Mouse (Mus musculus): ENCODE data around the gene Shld2. TPM values are rescaled to one million over a fixed set of nuclear protein-coding genes. Genes with fewer than 3 reads are reported as not detected.
A peak's percentile ranks its signal among the peaks of the same experiment; 100 is the strongest.

Gene Shld2
- polyA plus RNA-seq, 1 experiment from 2014 or later = 10.7 TPM

DNA sequence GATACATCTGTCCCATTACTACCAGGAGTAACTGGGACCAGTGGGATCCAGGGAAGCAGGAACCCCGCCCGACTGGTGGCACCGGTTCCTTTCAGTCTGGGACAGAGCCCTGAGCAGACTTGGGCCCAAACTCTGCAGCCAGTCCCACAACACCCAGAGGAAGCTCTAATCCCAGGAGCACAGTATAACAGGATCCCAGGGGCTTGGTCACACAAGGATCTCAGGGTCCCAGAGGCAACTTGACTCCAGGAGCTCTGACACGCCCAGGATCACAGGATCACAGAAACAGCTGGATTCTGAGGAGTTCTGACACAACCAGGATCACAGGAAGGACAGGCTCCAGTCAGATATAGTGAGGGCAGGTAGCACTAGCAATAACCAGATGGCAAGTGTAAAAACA is 57.0 kb downstream of the Shld2 start:
- WGBS = 84% methylated on average over 4 of the region's 4 CpGs
- DNase-seq (no peak), ATAC-seq (ENCODE audit: insufficient read depth) (no peak)
- no peak overlapping the region for H3K4me2 ChIP-seq
- no peaks in the 10 kb centered on the region for H3K9me3 ChIP-seq (ENCODE audit: low read depth, low read length)
- H3K9ac ChIP-seq = no peak overlapping the region
- H3K4me1 ChIP-seq (ENCODE audit: insufficient read depth) = peaks cover 3% of the 10 kb centered on the region; the same call in 1 of the 2 replicates
- H3K27ac ChIP-seq (ENCODE audit: low read depth) = no peak overlapping the region
- H3K4me3 ChIP-seq (ENCODE audit: low read depth, low read length) = no peak overlapping the region
- no peaks in the 10 kb centered on the region for H3K27me3 ChIP-seq (ENCODE audit: insufficient read depth, low read length)
- TF ChIP-seq CTCF (IDR thresholded peaks at IDR 0.05; ENCODE audit: low read depth) = no peak
- no peaks in the 10 kb centered on the region for H3K36me3 ChIP-seq (ENCODE audit: insufficient read depth)

DNA sequence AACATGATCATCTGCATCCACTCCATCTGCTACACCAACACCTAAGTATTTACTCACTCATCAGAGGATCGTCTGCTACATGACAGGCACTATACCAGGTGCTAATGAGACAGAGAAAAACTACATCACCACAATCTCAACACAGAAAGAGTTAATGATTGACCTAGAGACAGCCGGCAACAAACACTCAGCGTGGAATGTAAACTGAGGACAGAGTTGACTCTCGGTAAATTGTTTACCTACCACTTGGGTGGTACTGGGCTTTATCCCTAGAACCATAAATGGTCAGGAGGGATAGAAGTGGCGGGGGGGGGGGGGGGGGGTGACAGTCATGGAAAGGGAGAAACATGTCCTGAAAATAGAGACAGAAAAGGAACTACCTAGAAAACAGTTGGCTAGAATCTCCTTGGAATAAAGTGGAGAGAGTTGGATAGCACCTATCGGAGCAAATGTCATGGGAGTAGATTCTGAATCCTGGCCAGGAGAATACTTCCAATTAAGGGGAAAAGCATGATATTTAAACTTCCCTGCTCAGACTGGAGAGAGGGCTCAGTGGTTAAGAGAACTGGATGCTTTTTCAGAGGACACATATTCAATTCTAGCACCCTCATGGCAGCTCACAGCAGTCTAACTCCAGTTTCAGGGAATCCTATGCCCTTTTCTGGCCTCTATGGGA is 57.7 kb downstream of the Shld2 start:
- Histone ChIP-seq H3K4me2 (no peak overlapping the region), H3K27me3 (ENCODE audit: insufficient read depth, low read length) (no peaks in the 10 kb centered on the region), H3K4me1 (ENCODE audit: insufficient read depth) (peaks cover 3% of the 10 kb centered on the region; the same call in 1 of the 2 replicates), H3K9me3 (ENCODE audit: low read depth, low read length) (no peaks in the 10 kb centered on the region), H3K4me3 (ENCODE audit: low read depth, low read length) (no peak overlapping the region), H3K9ac (no peak overlapping the region), H3K36me3 (ENCODE audit: insufficient read depth) (no peaks in the 10 kb centered on the region), H3K27ac (ENCODE audit: low read depth) (no peak overlapping the region)
- no peak for ATAC-seq (ENCODE audit: insufficient read depth)
- TF ChIP-seq CTCF (IDR thresholded peaks at IDR 0.05; ENCODE audit: low read depth) = no peak
- WGBS = 26% methylated on average over 5 of the region's 6 CpGs
- peak; percentile 15 for DNase-seq

DNA sequence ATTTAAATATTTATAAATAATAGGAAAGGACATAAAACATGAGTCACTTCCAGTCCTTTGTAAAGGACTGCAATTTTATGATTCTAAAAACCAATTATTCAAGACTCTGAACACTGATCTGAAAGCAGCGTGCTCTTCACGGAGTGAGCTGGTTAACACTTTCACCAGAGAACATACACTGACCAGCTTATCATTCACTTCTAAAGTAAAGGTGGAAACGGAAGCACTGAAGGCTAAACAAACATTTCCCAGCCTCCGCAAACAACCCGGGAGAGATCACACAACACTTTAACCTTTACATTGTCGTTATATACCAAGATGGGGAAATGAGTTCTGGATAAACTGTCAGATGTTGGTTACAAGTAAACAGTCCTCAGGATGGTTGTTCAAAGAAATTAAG is 69.6 kb downstream of the Shld2 start:
- Histone ChIP-seq H3K9ac (no peak overlapping the region), H3K4me2 (no peak overlapping the region), H3K4me1 (ENCODE audit: insufficient read depth) (no peaks in the 10 kb centered on the region), H3K9me3 (ENCODE audit: low read depth, low read length) (peaks cover 3% of the 10 kb centered on the region; the same call in 1 of the 2 replicates), H3K27me3 (ENCODE audit: insufficient read depth, low read length) (no peaks in the 10 kb centered on the region), H3K27ac (ENCODE audit: low read depth) (no peak overlapping the region), H3K36me3 (ENCODE audit: insufficient read depth) (no peaks in the 10 kb centered on the region), H3K4me3 (ENCODE audit: low read depth, low read length) (no peak overlapping the region)
- DNase-seq (no peak), ATAC-seq (ENCODE audit: insufficient read depth) (no peak)
- TF ChIP-seq CTCF (IDR thresholded peaks at IDR 0.05; ENCODE audit: low read depth) = no peak
- WGBS = 38% methylated on average over 6 of the region's 6 CpGs

DNA sequence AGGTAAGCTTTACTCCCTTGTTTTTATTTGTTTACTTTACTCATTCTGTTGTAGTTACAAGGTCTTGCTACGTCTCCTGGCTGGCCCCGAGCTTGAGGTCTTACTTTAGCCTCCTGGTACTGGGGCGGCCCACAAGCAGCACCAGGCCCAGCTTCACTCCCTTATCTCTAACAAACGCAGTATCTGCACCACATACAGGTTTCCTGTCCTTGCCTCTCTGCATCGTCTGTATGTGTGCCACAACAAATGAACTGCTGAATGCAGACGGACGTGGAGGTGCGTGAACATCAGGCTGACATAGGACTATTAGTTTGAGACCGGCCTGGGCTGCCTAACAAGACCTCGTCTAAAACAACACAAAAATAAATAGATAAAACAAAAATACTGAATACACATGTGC is 70.0 kb downstream of the Shld2 start:
- no peak for ATAC-seq (ENCODE audit: insufficient read depth)
- no peak for DNase-seq
- Histone ChIP-seq H3K4me3 (ENCODE audit: low read depth, low read length) (no peak overlapping the region), H3K9ac (no peak overlapping the region), H3K4me2 (no peak overlapping the region), H3K27ac (ENCODE audit: low read depth) (no peak overlapping the region), H3K9me3 (ENCODE audit: low read depth, low read length) (peaks cover 3% of the 10 kb centered on the region; the same call in 1 of the 2 replicates), H3K27me3 (ENCODE audit: insufficient read depth, low read length) (no peaks in the 10 kb centered on the region), H3K36me3 (ENCODE audit: insufficient read depth) (no peaks in the 10 kb centered on the region), H3K4me1 (ENCODE audit: insufficient read depth) (no peaks in the 10 kb centered on the region)
- 48% methylated on average over 10 of the region's 10 CpGs for WGBS
- TF ChIP-seq CTCF (IDR thresholded peaks at IDR 0.05; ENCODE audit: low read depth) = no peak

DNA sequence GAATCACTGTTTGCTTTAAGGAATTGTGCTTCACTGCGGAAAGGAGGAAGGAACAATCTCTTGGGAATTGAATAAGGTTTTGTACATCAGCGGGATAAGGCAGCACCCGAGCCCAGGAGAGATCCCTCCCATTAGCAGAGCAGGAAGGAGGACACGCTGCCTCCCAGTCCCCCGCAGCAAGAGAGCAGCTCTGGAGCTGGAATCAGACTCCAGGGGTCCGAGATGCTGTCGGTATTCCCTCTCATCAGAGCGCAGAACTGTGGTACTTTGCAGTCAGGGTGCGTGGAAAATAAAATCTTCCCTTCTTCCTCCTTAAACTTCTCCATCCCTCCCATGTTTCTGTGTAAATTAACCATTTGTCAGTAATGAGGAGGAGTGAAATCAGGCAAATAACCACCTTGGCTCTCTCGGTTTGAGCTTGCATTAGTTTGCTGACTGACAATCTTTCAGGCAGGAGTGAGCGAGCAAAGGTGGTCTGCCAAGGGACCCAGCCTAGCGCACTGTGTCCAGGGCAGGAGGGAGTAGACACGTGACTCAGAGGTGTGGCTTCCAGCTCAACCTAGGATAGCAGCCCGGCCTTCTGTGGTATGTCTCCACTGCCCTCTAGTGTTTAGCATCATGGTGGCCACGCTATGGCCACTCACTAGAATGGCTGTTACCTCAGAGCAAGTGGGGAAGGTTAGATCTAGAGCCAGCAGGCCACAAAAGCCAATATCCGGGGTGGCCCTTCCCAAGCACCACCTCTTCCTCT is 75.5 kb downstream of the Shld2 start:
- 6% methylated on average over 16 of the region's 16 CpGs for WGBS
- peak; percentile 91 for DNase-seq
- Histone ChIP-seq H3K27ac (ENCODE audit: low read depth) (no peak overlapping the region), H3K4me1 (ENCODE audit: insufficient read depth) (no peaks in the 10 kb centered on the region), H3K9me3 (ENCODE audit: low read depth, low read length) (no peaks in the 10 kb centered on the region), H3K9ac (peak overlapping the region; percentile 17; the same call in 1 of the 2 replicates), H3K4me3 (ENCODE audit: low read depth, low read length) (peak overlapping the region; percentile 25), H3K4me2 (peak overlapping the region; percentile 70), H3K36me3 (ENCODE audit: insufficient read depth) (no peaks in the 10 kb centered on the region), H3K27me3 (ENCODE audit: insufficient read depth, low read length) (no peaks in the 10 kb centered on the region)
- ATAC-seq (ENCODE audit: insufficient read depth) = peak; percentile 99
- peak; percentile 95 for TF ChIP-seq CTCF (IDR thresholded peaks at IDR 0.05; ENCODE audit: low read depth)

DNA sequence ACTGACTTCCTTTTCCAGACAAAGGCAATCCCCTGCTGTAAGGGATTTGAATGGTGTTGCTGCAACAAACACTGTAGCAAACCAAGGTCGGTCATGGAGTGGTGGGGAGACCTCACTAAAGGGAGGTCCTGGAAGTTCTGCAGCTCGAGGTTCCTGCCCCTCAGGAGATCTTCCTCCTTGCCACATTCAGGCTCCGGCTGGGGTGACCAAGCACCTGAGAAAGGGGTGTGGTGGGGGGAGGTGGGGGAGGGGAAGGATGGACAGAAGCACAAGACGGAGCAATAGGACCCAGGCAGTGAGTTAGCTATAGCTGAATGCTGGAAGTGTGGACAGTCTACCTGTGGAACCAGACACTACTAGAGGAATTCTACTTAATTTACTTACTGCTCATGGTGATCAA is 76.4 kb downstream of the Shld2 start:
- no peak overlapping the region for H3K27ac ChIP-seq (ENCODE audit: low read depth)
- H3K36me3 ChIP-seq (ENCODE audit: insufficient read depth) = no peaks in the 10 kb centered on the region
- no peaks in the 10 kb centered on the region for H3K9me3 ChIP-seq (ENCODE audit: low read depth, low read length)
- WGBS = 76% methylated on average over 4 of the region's 4 CpGs
- H3K4me2 ChIP-seq = no peak overlapping the region
- H3K27me3 ChIP-seq (ENCODE audit: insufficient read depth, low read length) = no peaks in the 10 kb centered on the region
- no peak overlapping the region for H3K9ac ChIP-seq
- ATAC-seq (ENCODE audit: insufficient read depth) (no peak), DNase-seq (no peak)
- no peak overlapping the region for H3K4me3 ChIP-seq (ENCODE audit: low read depth, low read length)
- no peak for TF ChIP-seq CTCF (IDR thresholded peaks at IDR 0.05; ENCODE audit: low read depth)
- no peaks in the 10 kb centered on the region for H3K4me1 ChIP-seq (ENCODE audit: insufficient read depth)

DNA sequence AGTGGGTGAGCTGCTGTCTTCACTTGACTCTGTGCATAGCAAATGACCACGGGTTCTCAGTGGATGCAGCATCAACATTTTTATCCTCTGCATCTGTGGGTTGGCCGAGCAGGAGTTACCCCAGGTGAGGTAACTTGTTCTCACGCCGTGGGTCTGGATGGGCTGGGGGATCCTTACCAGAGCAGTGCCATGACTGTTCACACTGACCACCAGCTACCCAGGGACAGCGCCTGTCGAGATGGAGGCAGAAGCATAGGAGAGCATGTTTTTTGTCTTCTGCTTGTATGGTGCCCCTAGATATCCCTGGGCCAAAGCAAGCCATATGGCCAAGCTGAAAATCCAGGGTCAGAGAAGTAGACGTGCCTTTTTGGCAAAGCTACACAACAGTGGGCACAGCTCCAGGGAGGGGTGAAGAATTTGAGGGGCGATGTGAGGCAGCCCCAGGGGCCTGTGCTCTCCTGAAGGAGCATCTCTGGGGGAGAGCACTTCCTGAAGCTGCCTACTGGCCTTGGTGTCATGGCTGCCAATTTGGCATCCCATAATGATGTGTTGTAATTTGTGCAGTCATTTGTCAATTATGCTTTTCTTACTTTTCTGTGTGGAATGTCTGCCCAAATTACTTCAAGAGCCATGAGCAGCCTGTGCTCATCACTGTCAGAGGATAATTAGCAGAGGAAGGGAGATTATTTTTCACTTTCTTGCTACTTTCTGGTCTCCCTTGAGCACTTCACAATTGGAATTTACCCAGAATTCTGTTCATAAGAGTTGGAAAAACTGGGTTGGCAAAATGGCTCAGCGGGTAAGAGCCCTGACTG is 77.2 kb downstream of the Shld2 start:
- no peak overlapping the region for H3K9ac ChIP-seq
- no peak overlapping the region for H3K4me3 ChIP-seq (ENCODE audit: low read depth, low read length)
- no peaks in the 10 kb centered on the region for H3K9me3 ChIP-seq (ENCODE audit: low read depth, low read length)
- no peaks in the 10 kb centered on the region for H3K36me3 ChIP-seq (ENCODE audit: insufficient read depth)
- WGBS = 77% methylated on average over 9 of the region's 9 CpGs
- H3K4me2 ChIP-seq = no peak overlapping the region
- no peak overlapping the region for H3K27ac ChIP-seq (ENCODE audit: low read depth)
- no peak for TF ChIP-seq CTCF (IDR thresholded peaks at IDR 0.05; ENCODE audit: low read depth)
- peak; percentile 33 for DNase-seq
- H3K4me1 ChIP-seq (ENCODE audit: insufficient read depth) = no peaks in the 10 kb centered on the region
- no peak for ATAC-seq (ENCODE audit: insufficient read depth)
- H3K27me3 ChIP-seq (ENCODE audit: insufficient read depth, low read length) = no peaks in the 10 kb centered on the region

Data from lung, embryonic 14.5 days (tissue).